Mouse (Mus musculus) lung, embryonic 15.5 days (tissue): ENCODE results near the gene Gdpgp1. TPM values are rescaled to one million over a fixed set of nuclear protein-coding genes. Genes with fewer than 3 reads are reported as not detected.

Source experiments
- ATAC-seq: fragments of 200-750 bp; cut with Nextera tagmentation; 2 replicates; pipeline ENCODE4 v1.8.0; 2017; ENCODE audit warnings: moderate number of reproducible peaks, borderline replicate concordance; ENCODE audit not compliant: low FRiP score, low TSS enrichment; ENCODE audit errors: extremely low read depth
- H3K27ac ChIP-seq: fragments of 300-500 bp; sonication (generic); 2 replicates; pipeline ENCODE4 v1.5.1; 2015; ENCODE audit warnings: moderate library complexity, mild to moderate bottlenecking, inconsistent platforms
- H3K27me3 ChIP-seq: fragments of 300-500 bp; sonication (generic); 2 replicates; pipeline ENCODE4 v1.6.1; 2015; ENCODE audit warnings: inconsistent platforms
- H3K36me3 ChIP-seq: fragments of 300-500 bp; sonication (generic); 2 replicates; pipeline ENCODE4 v1.6.1; 2015; ENCODE audit warnings: inconsistent platforms
- H3K4me1 ChIP-seq: fragments of 300-500 bp; sonication (generic); 2 replicates; pipeline ENCODE4 v1.6.1; 2015; ENCODE audit warnings: inconsistent platforms
- H3K4me2 ChIP-seq: fragments of 300-500 bp; sonication (generic); 2 replicates; pipeline ENCODE4 v1.6.1; 2015; ENCODE audit warnings: inconsistent platforms, mild to moderate bottlenecking, moderate library complexity
- H3K4me3 ChIP-seq: fragments of 300-500 bp; sonication (generic); 2 replicates; pipeline ENCODE4 v1.5.1; 2015; ENCODE audit warnings: mild to moderate bottlenecking, inconsistent platforms
- H3K9ac ChIP-seq: fragments of 300-500 bp; sonication (generic); 2 replicates; pipeline ENCODE4 v1.6.1; 2015; ENCODE audit warnings: inconsistent platforms
- H3K9me3 ChIP-seq: fragments of 300-500 bp; sonication (generic); 2 replicates; pipeline ENCODE4 v1.6.1; 2016; ENCODE audit warnings: inconsistent platforms
- WGBS: fragments of 180-500 bp; shearing (Covaris S2); methylation state at CpG from one replicate; pipeline ENCODE4 v1.1.7; 2015; 5-methylcytosine and 5-hydroxymethylcytosine counted together
- polyA plus RNA-seq: library from polyadenylated mRNA; unstranded; fragments of >200 nt; fragmentation: Nextera tagmentation; extraction: Ambion mirVana; gene quantifications from 2 replicates; pipeline ENCODE4 v1.2.1, GENCODE M21; 2015

Gene Gdpgp1
- 3.0 and 4.0 TPM in 2 replicates for polyA plus RNA-seq

- H3K9me3 ChIP-seq = no peaks in the 10 kb centered on the region
- H3K27ac ChIP-seq = peak within 1 kb of the TSS; percentile 76
- under 1% methylated on average over 52 of the region's 56 CpGs for WGBS
- H3K4me2 ChIP-seq = peak within 1 kb of the TSS; percentile 88
- H3K27me3 ChIP-seq = no peaks in the 10 kb centered on the region
- H3K4me3 ChIP-seq = peak within 1 kb of the TSS; percentile 69
- H3K9ac ChIP-seq = peak within 1 kb of the TSS; percentile 58
- peaks cover 5% of the 10 kb centered on the region; the same call in 1 of the 2 replicates for H3K36me3 ChIP-seq
- ATAC-seq = peak; percentile 100
- peaks cover 22% of the 10 kb centered on the region for H3K4me1 ChIP-seq
Measured at GRCm38 (mm10) chr7:80232489-80233029, at the start of gene Gdpgp1, which contains the start of gene Cib1. Gene Gdpgp1, plus strand, starts transcription at chr7:80232865. Gene Cib1, minus strand, starts transcription at chr7:80232813.

GRCm38 (mm10) chr7:80183466-80183865 lies 49.2 kb upstream of the Gdpgp1 start:
- Histone ChIP-seq H3K4me1 (peaks cover 18% of the 10 kb centered on the region), H3K27ac (no peak overlapping the region)

GRCm38 (mm10) chr7:80183969-80184368 lies 48.7 kb upstream of the Gdpgp1 start:
- ATAC-seq = no peak
- 63% methylated on average over 5 of the region's 5 CpGs for WGBS
- Histone ChIP-seq H3K9me3 (no peaks in the 10 kb centered on the region), H3K4me1 (peaks cover 23% of the 10 kb centered on the region), H3K4me2 (no peak overlapping the region), H3K36me3 (no peaks in the 10 kb centered on the region), H3K27ac (no peak overlapping the region), H3K4me3 (no peak overlapping the region), H3K9ac (no peak overlapping the region), H3K27me3 (no peaks in the 10 kb centered on the region)

More at GRCm38 (mm10) chr7:80183466-80183865, 49.2 kb upstream of the Gdpgp1 start:
- Histone ChIP-seq H3K9me3 (no peaks in the 10 kb centered on the region), H3K27me3 (no peaks in the 10 kb centered on the region), H3K36me3 (no peaks in the 10 kb centered on the region), H3K4me2 (no peak overlapping the region), H3K9ac (no peak overlapping the region), H3K4me3 (no peak overlapping the region)
- no peak for ATAC-seq
- 88% methylated on average over 1 of the region's 1 CpGs for whole genome bisulfite sequencing

- no peak for ATAC-seq
- no peaks in the 10 kb centered on the region for H3K27me3 ChIP-seq
- no peak overlapping the region for H3K4me2 ChIP-seq
- no peaks in the 10 kb centered on the region for H3K36me3 ChIP-seq
- 43% methylated on average over 4 of the region's 4 CpGs for WGBS
- peaks cover 27% of the 10 kb centered on the region for H3K4me1 ChIP-seq
- no peak overlapping the region for H3K27ac ChIP-seq
- H3K9ac ChIP-seq = no peak overlapping the region
- H3K4me3 ChIP-seq = no peak overlapping the region
- H3K9me3 ChIP-seq = no peaks in the 10 kb centered on the region
Measured at GRCm38 (mm10) chr7:80184551-80184950, 48.1 kb upstream of the Gdpgp1 start.

GRCm38 (mm10) chr7:80184968-80185367 lies 47.7 kb upstream of the Gdpgp1 start:
- WGBS = 51% methylated on average over 6 of the region's 6 CpGs
- Histone ChIP-seq H3K27ac (no peak overlapping the region), H3K4me1 (peaks cover 27% of the 10 kb centered on the region), H3K4me3 (no peak overlapping the region), H3K9ac (no peak overlapping the region), H3K4me2 (no peak overlapping the region), H3K9me3 (no peaks in the 10 kb centered on the region), H3K36me3 (no peaks in the 10 kb centered on the region), H3K27me3 (no peaks in the 10 kb centered on the region)
- no peak for ATAC-seq

- Histone ChIP-seq H3K36me3 (no peaks in the 10 kb centered on the region), H3K4me1 (peaks cover 27% of the 10 kb centered on the region), H3K4me2 (peak overlapping the region; percentile 89), H3K9ac (no peak overlapping the region), H3K27me3 (no peaks in the 10 kb centered on the region), H3K9me3 (no peaks in the 10 kb centered on the region), H3K4me3 (peak overlapping the region; percentile 51), H3K27ac (0 out of 2 replicates have a peak overlapping the region, but pooled peaks have one; percentile 58)
- ATAC-seq = peak; percentile 12; the same call in 1 of the 2 replicates
- 11% methylated on average over 8 of the region's 8 CpGs for WGBS
Measured at GRCm38 (mm10) chr7:80186021-80186420, 46.6 kb upstream of the Gdpgp1 start.

GRCm38 (mm10) chr7:80186531-80187296 lies 46.0 kb upstream of the Gdpgp1 start, which contains the start of gene Sema4b:
Gene Sema4b, plus strand, starts transcription at chr7:80186841.
- peak; percentile 81 for ATAC-seq
- Histone ChIP-seq H3K27ac (peak within 1 kb of the TSS; percentile 58), H3K4me1 (peaks cover 33% of the 10 kb centered on the region), H3K9me3 (no peaks in the 10 kb centered on the region), H3K4me3 (peak within 1 kb of the TSS; percentile 51), H3K36me3 (no peaks in the 10 kb centered on the region), H3K27me3 (no peaks in the 10 kb centered on the region), H3K4me2 (peak within 1 kb of the TSS; percentile 89), H3K9ac (peak within 1 kb of the TSS; percentile 35)
- WGBS = 1% methylated on average over 49 of the region's 51 CpGs

GRCm38 (mm10) chr7:80187501-80187900 lies 45.2 kb upstream of the Gdpgp1 start:
- no peak overlapping the region for H3K27ac ChIP-seq
- no peak for ATAC-seq
- H3K9ac ChIP-seq = no peak overlapping the region
- H3K4me2 ChIP-seq = peak overlapping the region; percentile 89
- 71% methylated on average over 12 of the region's 12 CpGs for WGBS
- peak overlapping the region; percentile 51 for H3K4me3 ChIP-seq
- no peaks in the 10 kb centered on the region for H3K36me3 ChIP-seq
- no peaks in the 10 kb centered on the region for H3K9me3 ChIP-seq
- peaks cover 41% of the 10 kb centered on the region for H3K4me1 ChIP-seq
- no peaks in the 10 kb centered on the region for H3K27me3 ChIP-seq

- no peaks in the 10 kb centered on the region for H3K27me3 ChIP-seq
- WGBS = 92% methylated on average over 2 of the region's 2 CpGs
- peaks cover 53% of the 10 kb centered on the region for H3K4me1 ChIP-seq
- no peaks in the 10 kb centered on the region for H3K9me3 ChIP-seq
- H3K4me3 ChIP-seq = no peak overlapping the region
- no peaks in the 10 kb centered on the region for H3K36me3 ChIP-seq
- no peak overlapping the region for H3K4me2 ChIP-seq
- no peak overlapping the region for H3K27ac ChIP-seq
- ATAC-seq = no peak
- no peak overlapping the region for H3K9ac ChIP-seq
Measured at GRCm38 (mm10) chr7:80188579-80189125, 44.0 kb upstream of the Gdpgp1 start.

- WGBS = 52% methylated on average over 11 of the region's 11 CpGs
- Histone ChIP-seq H3K27ac (no peak overlapping the region), H3K4me3 (no peak overlapping the region), H3K36me3 (no peaks in the 10 kb centered on the region), H3K4me2 (no peak overlapping the region), H3K27me3 (no peaks in the 10 kb centered on the region), H3K4me1 (peaks cover 59% of the 10 kb centered on the region), H3K9me3 (no peaks in the 10 kb centered on the region), H3K9ac (no peak overlapping the region)
- no peak for ATAC-seq
Measured at GRCm38 (mm10) chr7:80189147-80189933, 43.3 kb upstream of the Gdpgp1 start.

GRCm38 (mm10) chr7:80191455-80191854 lies 41.2 kb upstream of the Gdpgp1 start:
- peak; percentile 19 for ATAC-seq
- no peaks in the 10 kb centered on the region for H3K36me3 ChIP-seq
- H3K27ac ChIP-seq = peak overlapping the region; percentile 93
- no peaks in the 10 kb centered on the region for H3K9me3 ChIP-seq
- peaks cover 53% of the 10 kb centered on the region for H3K4me1 ChIP-seq
- H3K4me3 ChIP-seq = no peak overlapping the region
- no peak overlapping the region for H3K9ac ChIP-seq
- 57% methylated on average over 5 of the region's 5 CpGs for WGBS
- H3K27me3 ChIP-seq = no peaks in the 10 kb centered on the region
- H3K4me2 ChIP-seq = peak overlapping the region; percentile 65; the same call in 1 of the 2 replicates
